Mouse (Mus musculus) myocyte (in vitro differentiated cells): ENCODE data around the gene Cntrob. TPM values are rescaled to one million over a fixed set of nuclear protein-coding genes. Genes with fewer than 3 reads are reported as not detected.

Experiments used
- H3K27me3 ChIP-seq: one replicate; pipeline ENCODE4 v1.6.1; 2011; ENCODE audit not compliant: control insufficient read depth, insufficient read depth, insufficient read length
- H3K36me3 ChIP-seq: one replicate; pipeline ENCODE4 v1.6.1; 2011; ENCODE audit not compliant: control insufficient read depth, insufficient read depth
- H3K4me2 ChIP-seq: one replicate; pipeline ENCODE4 v1.6.1; 2011; ENCODE audit warnings: low read depth, control low read depth
- H3K4me3 ChIP-seq: one replicate; pipeline ENCODE4 v1.5.1; 2011; ENCODE audit warnings: mild to moderate bottlenecking, control low read depth, moderate library complexity
- H3K79me2 ChIP-seq: one replicate; pipeline ENCODE4 v1.6.1; 2011; ENCODE audit not compliant: control insufficient read depth, insufficient read depth
- H3ac ChIP-seq: one replicate; pipeline ENCODE4 v1.6.1; 2011; ENCODE audit not compliant: control insufficient read depth, insufficient read length
- CEBPB ChIP-seq: IDR thresholded peaks from 2 replicates; pipeline ENCODE4 v1.6.1; 2011; ENCODE audit warnings: mild to moderate bottlenecking, moderate library complexity; ENCODE audit not compliant: poor library complexity, insufficient read depth, severe bottlenecking
- E2F4 ChIP-seq: IDR thresholded peaks from one replicate; pipeline ENCODE4 v1.6.1; 2011; ENCODE audit warnings: mild to moderate bottlenecking, control low read depth, moderate library complexity; ENCODE audit not compliant: insufficient read depth
- MAX ChIP-seq: IDR thresholded peaks from one replicate; pipeline ENCODE4 v1.6.1; 2011; ENCODE audit warnings: low read depth, mild to moderate bottlenecking, control low read depth
- MYOD1 ChIP-seq, 3 experiments: IDR thresholded peaks; one replicate each; pipeline ENCODE4 v1.6.1; 2011; ENCODE audit warnings: control low read depth in 2 of 3, low read depth in 2 of 3, mild to moderate bottlenecking in 2 of 3, moderate library complexity in 1 of 3; ENCODE audit not compliant: insufficient read length in 2 of 3, control insufficient read depth in 1 of 3
- MYOG ChIP-seq, 3 experiments: IDR thresholded peaks; one replicate each; pipeline ENCODE4 v1.6.1; 2011; ENCODE audit warnings: control low read depth in 2 of 3, low read depth in 2 of 3, mild to moderate bottlenecking in 2 of 3; ENCODE audit not compliant: insufficient read length in 2 of 3, control insufficient read depth in 1 of 3, insufficient read depth in 1 of 3
- POLR2A ChIP-seq: IDR thresholded peaks from one replicate; pipeline ENCODE4 v1.6.1; 2011; ENCODE audit warnings: low read depth, mild to moderate bottlenecking, control low read depth, moderate library complexity; ENCODE audit not compliant: insufficient read length
- POLR2AphosphoS2 ChIP-seq: IDR thresholded peaks from one replicate; pipeline ENCODE4 v1.6.1; 2011; ENCODE audit warnings: low read depth, control low read depth; ENCODE audit not compliant: insufficient read length
- REST ChIP-seq: IDR thresholded peaks from one replicate; pipeline ENCODE4 v1.6.1; 2011; ENCODE audit warnings: mild to moderate bottlenecking, control low read depth, moderate library complexity; ENCODE audit not compliant: insufficient read depth, insufficient read length
- SRF ChIP-seq: IDR thresholded peaks from one replicate; pipeline ENCODE4 v1.6.1; 2011; ENCODE audit warnings: low read depth; ENCODE audit not compliant: control insufficient read depth, insufficient read length
- TCF12 ChIP-seq: IDR thresholded peaks from one replicate; pipeline ENCODE4 v1.6.1; 2011; ENCODE audit warnings: mild to moderate bottlenecking, control low read depth; ENCODE audit not compliant: poor library complexity, insufficient read depth, severe bottlenecking
- TCF3 ChIP-seq: IDR thresholded peaks from one replicate; pipeline ENCODE4 v1.6.1; 2011; ENCODE audit warnings: low read depth, control low read depth; ENCODE audit not compliant: insufficient read length
- USF1 ChIP-seq: IDR thresholded peaks from one replicate; pipeline ENCODE4 v1.6.1; 2011; ENCODE audit warnings: low read depth, mild to moderate bottlenecking, control low read depth, moderate library complexity
- polyA plus RNA-seq: library from polyadenylated mRNA; unstranded; fragments of >200 nt; fragmentation: generic; extraction: Trizol; gene quantifications from one replicate; pipeline ENCODE4 v1.2.1, GENCODE M21; 2012; ENCODE audit warnings: missing spikeins

The Cntrob gene
- polyA plus RNA-seq, 1 experiment: 10.3 TPM

DNA sequence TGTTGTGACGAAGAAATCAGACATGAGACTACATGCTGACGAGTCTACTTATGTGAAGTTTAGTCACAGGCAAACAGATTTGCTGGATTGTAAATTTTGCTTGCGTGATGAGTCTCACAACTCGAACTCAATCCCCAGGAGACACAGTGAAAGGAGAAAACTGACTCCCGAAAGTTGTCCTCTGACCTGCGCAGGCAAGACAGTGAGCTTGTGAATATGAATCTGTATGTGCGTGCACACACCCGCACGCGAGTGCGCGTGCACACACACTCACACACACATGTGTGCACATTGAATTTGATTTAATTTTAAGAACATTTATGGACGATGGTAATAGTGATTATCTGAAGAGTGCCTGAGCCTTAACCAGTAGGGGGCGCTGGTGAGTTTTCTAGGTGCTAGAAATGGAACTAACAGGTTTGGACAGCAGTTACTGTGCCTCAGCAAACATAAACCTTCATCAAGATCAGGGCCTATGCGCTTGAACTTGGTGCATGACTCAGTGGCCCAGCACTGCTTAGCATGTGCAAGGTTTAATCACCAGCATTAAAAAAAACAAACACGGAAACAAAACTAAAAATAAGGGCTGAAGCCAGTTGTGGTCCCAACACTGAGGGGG, 51.3 kb downstream of the Cntrob start:
- no peaks in the 10 kb centered on the region for H3K79me2 ChIP-seq
- H3K27me3 ChIP-seq: no peaks in the 10 kb centered on the region
- H3ac ChIP-seq: no peak overlapping the region
- H3K4me2 ChIP-seq: peak overlapping the region; percentile 61
- no peak for TF ChIP-seq E2F4
- TF ChIP-seq POLR2AphosphoS2: no peak
- TF ChIP-seq SRF: no peak
- no peak for TF ChIP-seq TCF3
- TF ChIP-seq MYOG (IDR thresholded peaks at IDR 0.05; ENCODE audit: control insufficient read depth in 1 of 3, insufficient read depth in 1 of 3, insufficient read length in 2 of 3, low read depth in 2 of 3): no peak
- no peak for TF ChIP-seq REST
- no peak for TF ChIP-seq MYOD1 (IDR thresholded peaks at IDR 0.05; ENCODE audit: control insufficient read depth in 1 of 3, insufficient read length in 2 of 3, low read depth in 2 of 3)
- no peak for TF ChIP-seq POLR2A
- TF ChIP-seq CEBPB: no peak
- H3K4me3 ChIP-seq: no peak overlapping the region
- no peaks in the 10 kb centered on the region for H3K36me3 ChIP-seq

GRCm38 (mm10) chr11:69269575-69269974, 54.0 kb downstream of the Cntrob start:
- no peaks in the 10 kb centered on the region for H3K79me2 ChIP-seq
- no peak for TF ChIP-seq TCF3
- no peak for TF ChIP-seq POLR2A
- TF ChIP-seq CEBPB: no peak
- TF ChIP-seq USF1: no peak
- TF ChIP-seq POLR2AphosphoS2: no peak
- no peak for TF ChIP-seq MAX
- TF ChIP-seq TCF12: no peak
- no peak for TF ChIP-seq E2F4
- no peak for TF ChIP-seq MYOD1 (IDR thresholded peaks at IDR 0.05; ENCODE audit: control insufficient read depth in 1 of 3, insufficient read length in 2 of 3, low read depth in 2 of 3)
- TF ChIP-seq SRF: no peak
- no peak for TF ChIP-seq MYOG (IDR thresholded peaks at IDR 0.05; ENCODE audit: control insufficient read depth in 1 of 3, insufficient read depth in 1 of 3, insufficient read length in 2 of 3, low read depth in 2 of 3)
- TF ChIP-seq REST: no peak
- no peak overlapping the region for H3ac ChIP-seq
- no peaks in the 10 kb centered on the region for H3K27me3 ChIP-seq
- peak overlapping the region; percentile 57 for H3K4me2 ChIP-seq
- H3K4me3 ChIP-seq: no peak overlapping the region
- no peaks in the 10 kb centered on the region for H3K36me3 ChIP-seq

- H3K4me3 ChIP-seq: no peak overlapping the region
- H3K79me2 ChIP-seq: no peaks in the 10 kb centered on the region
These were observed 55.5 kb downstream of the Cntrob start for GRCm38 (mm10) chr11:69268100-69268499.

DNA sequence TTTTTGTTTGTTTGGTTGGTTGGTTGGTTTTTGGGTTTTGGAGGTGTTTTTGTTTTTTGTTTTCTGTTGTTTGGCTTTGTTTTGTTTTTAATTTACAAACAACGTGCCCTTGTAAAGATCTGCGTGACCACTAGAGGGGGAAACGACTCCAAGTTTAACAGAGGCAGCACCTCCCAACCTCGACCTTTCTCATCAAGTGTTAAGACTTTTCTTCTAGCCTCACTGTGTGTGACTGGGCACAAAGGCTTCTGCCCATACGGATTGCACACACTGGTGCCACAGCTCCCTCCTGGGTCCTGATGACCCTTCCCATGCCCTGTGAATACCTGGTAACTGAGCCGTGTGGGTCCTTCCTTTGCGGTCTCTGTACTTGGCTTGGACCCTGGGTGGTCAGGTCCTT, 56.2 kb downstream of the Cntrob start:
- H3ac ChIP-seq: no peak overlapping the region
- H3K27me3 ChIP-seq: no peaks in the 10 kb centered on the region
- no peak overlapping the region for H3K4me3 ChIP-seq
- no peak overlapping the region for H3K4me2 ChIP-seq
- TF ChIP-seq USF1 (no peak), REST (no peak), TCF12 (no peak), SRF (no peak), MAX (no peak), TCF3 (no peak), POLR2AphosphoS2 (no peak), MYOD1 (IDR thresholded peaks at IDR 0.05; ENCODE audit: control insufficient read depth in 1 of 3, insufficient read length in 2 of 3, low read depth in 2 of 3) (no peak), CEBPB (no peak), E2F4 (no peak), POLR2A (no peak), MYOG (IDR thresholded peaks at IDR 0.05; ENCODE audit: control insufficient read depth in 1 of 3, insufficient read depth in 1 of 3, insufficient read length in 2 of 3, low read depth in 2 of 3) (no peak)
- no peaks in the 10 kb centered on the region for H3K36me3 ChIP-seq
- no peaks in the 10 kb centered on the region for H3K79me2 ChIP-seq

More at GRCm38 (mm10) chr11:69268100-69268499, 55.5 kb downstream of the Cntrob start:
- TF ChIP-seq REST (no peak), POLR2AphosphoS2 (no peak), MAX (no peak), CEBPB (no peak), E2F4 (no peak), USF1 (no peak), TCF12 (no peak), MYOD1 (IDR thresholded peaks at IDR 0.05; ENCODE audit: control insufficient read depth in 1 of 3, insufficient read length in 2 of 3, low read depth in 2 of 3) (no peak), MYOG (IDR thresholded peaks at IDR 0.05; ENCODE audit: control insufficient read depth in 1 of 3, insufficient read depth in 1 of 3, insufficient read length in 2 of 3, low read depth in 2 of 3) (no peak), TCF3 (no peak), POLR2A (no peak), SRF (no peak)
- H3K4me2 ChIP-seq: no peak overlapping the region
- H3K27me3 ChIP-seq: no peaks in the 10 kb centered on the region
- H3K36me3 ChIP-seq: no peaks in the 10 kb centered on the region
- no peak overlapping the region for H3ac ChIP-seq

DNA sequence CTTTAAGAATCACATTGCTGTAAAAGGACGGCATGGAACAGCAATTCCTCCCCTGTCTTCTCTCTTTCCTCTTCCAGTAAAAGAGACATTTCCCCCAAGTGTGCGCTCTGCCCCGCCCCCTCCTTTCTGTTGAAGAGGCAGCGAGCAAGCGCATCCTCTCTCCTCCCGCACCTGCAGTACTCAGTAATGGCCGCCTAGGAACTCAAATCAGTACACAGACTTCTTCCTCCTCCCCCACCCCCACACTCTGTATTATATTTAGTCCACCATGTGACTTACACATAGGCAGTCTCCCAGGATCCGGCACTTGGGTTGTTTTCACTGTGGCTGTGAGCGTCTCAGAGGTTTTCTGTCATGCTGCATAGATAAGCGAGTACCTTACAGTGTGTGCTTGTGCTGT, 57.3 kb downstream of the Cntrob start:
- Histone ChIP-seq H3K4me3 (no peak overlapping the region), H3K79me2 (no peaks in the 10 kb centered on the region)

More for the DNA sequence above, 57.3 kb downstream of the Cntrob start:
- no peaks in the 10 kb centered on the region for H3K36me3 ChIP-seq
- no peaks in the 10 kb centered on the region for H3K27me3 ChIP-seq
- H3ac ChIP-seq: no peak overlapping the region
- H3K4me2 ChIP-seq: peak overlapping the region; percentile 25
- TF ChIP-seq USF1 (peak; percentile 53), SRF (no peak), POLR2AphosphoS2 (no peak), MYOG (IDR thresholded peaks at IDR 0.05; ENCODE audit: control insufficient read depth in 1 of 3, insufficient read depth in 1 of 3, insufficient read length in 2 of 3, low read depth in 2 of 3) (no peak)
